Comparison of ENCODE assay signal across 8 mouse cellular contexts in the genomic region with DNA sequence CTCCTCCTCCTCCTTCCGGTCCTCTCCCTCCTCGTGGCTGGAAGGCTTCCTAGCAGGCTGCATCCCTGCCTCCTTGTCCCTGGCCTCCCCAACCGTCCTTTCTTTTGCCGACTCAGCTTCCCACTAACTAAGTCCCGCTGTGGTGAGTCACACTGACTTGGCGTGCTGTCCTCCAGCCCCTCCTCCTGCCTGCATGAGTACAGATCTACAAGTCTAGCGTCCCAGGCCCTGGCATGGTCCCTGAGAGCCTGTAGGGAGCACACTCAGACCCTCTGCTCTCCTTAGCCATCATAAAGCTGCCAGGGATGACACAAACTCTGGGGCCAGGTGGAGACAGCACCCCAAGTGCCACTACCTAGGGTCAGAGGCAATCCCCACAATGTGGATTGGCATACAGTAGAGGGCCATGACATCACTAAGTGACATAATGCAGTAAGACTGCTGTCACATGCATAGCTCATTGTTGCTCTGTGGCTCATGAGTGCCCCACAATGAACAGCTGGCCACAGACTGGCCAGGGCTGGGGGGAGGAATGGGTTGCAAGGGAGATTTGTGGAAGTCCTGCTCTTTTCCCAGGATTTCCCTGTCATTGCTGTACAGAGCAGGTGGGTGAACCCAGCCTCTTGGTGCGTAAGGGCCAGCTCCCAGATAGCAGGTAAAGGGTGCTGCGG. TPM values are rescaled to one million over a fixed set of nuclear protein-coding genes. Genes with fewer than 3 reads are reported as not detected.
DNase-seq lines count a peak whose midpoint lies in the region; ATAC-seq and TF ChIP-seq lines count a peak whose summit lies in the region.

No protein-coding gene starts in this region.

- TF ChIP-seq EP300 in heart, adult 2 months (IDR thresholded peaks at IDR 0.05; ENCODE audit: insufficient read depth, low read depth, low read length), result no peak

- intact Hi-C loops in heart, adult 2 months (cut with DNase I), result no loop called here

- H3K27me3 ChIP-seq in midbrain, embryonic 10.5 days (ENCODE audit: low read depth, poor library complexity, severe bottlenecking), result no peaks in the 10 kb centered on the region
- no peaks in the 10 kb centered on the region for H3K27me3 ChIP-seq in midbrain, embryonic 15.5 days (replicated peaks)
- H3K27me3 ChIP-seq in heart, adult 2 months (ENCODE audit: control insufficient read depth, insufficient read depth, low read length), result no peaks in the 10 kb centered on the region
- H3K27me3 ChIP-seq in forebrain, embryonic 13.5 days, result no peaks in the 10 kb centered on the region
- H3K27me3 ChIP-seq in midbrain, postnatal 0 days (ENCODE audit: insufficient read depth, low read length), result no peaks in the 10 kb centered on the region

- no peak for ATAC-seq in midbrain, embryonic 15.5 days (replicated peaks)
- ATAC-seq in cerebellum, adult (ENCODE audit: insufficient number of reproducible peaks, low FRiP score, low TSS enrichment), result no peak
- ATAC-seq in forebrain, embryonic 13.5 days, result no peak; the same call in 1 of the 2 replicates
- no peak for ATAC-seq in midbrain, postnatal 0 days (ENCODE audit: low FRiP score)

- no peak for TF ChIP-seq POLR2A in heart, adult 2 months (IDR thresholded peaks at IDR 0.05; ENCODE audit: insufficient read depth, low read depth, low read length)

- peak overlapping the region; percentile 9; the same call in 1 of the 2 replicates for H3K27ac ChIP-seq in midbrain, embryonic 10.5 days (replicated peaks)
- no peak overlapping the region for H3K27ac ChIP-seq in midbrain, embryonic 15.5 days
- no peak overlapping the region for H3K27ac ChIP-seq in heart, adult 2 months
- H3K27ac ChIP-seq in forebrain, embryonic 13.5 days, result no peak overlapping the region
- H3K27ac ChIP-seq in midbrain, postnatal 0 days (ENCODE audit: low read depth, low read length), result no peak overlapping the region

- no peak overlapping the region for H3K9ac ChIP-seq in midbrain, embryonic 15.5 days
- H3K9ac ChIP-seq in heart, adult 2 months (ENCODE audit: low read depth, low read length), result no peak overlapping the region
- H3K9ac ChIP-seq in forebrain, embryonic 13.5 days, result no peak overlapping the region
- no peak overlapping the region for H3K9ac ChIP-seq in midbrain, postnatal 0 days (replicated peaks; ENCODE audit: low read length, poor library complexity, severe bottlenecking)

- 0 out of 2 replicates have a peak, but pooled peaks cover under 1% of the 10 kb centered on the region for H3K36me3 ChIP-seq in midbrain, embryonic 10.5 days
- no peaks in the 10 kb centered on the region for H3K36me3 ChIP-seq in midbrain, embryonic 15.5 days (replicated peaks)
- H3K36me3 ChIP-seq in heart, adult 2 months (ENCODE audit: control insufficient read depth, insufficient read depth, low read length), result no peaks in the 10 kb centered on the region
- H3K36me3 ChIP-seq in forebrain, embryonic 13.5 days (ENCODE audit: poor library complexity, severe bottlenecking), result no peaks in the 10 kb centered on the region
- no peaks in the 10 kb centered on the region for H3K36me3 ChIP-seq in midbrain, postnatal 0 days (ENCODE audit: insufficient read depth, low read length)

- no peak for DNase-seq in midbrain, embryonic 10.5 days (ENCODE audit: low spot score)
- DNase-seq in adrenal gland, adult 8-10 months, result peak; percentile 74
- peak; percentile 48 to 50 for DNase-seq in heart, adult 2 months
- DNase-seq in kidney, postnatal 36 days, result peak; percentile 25 to 39
- DNase-seq in midbrain, postnatal 0 days (ENCODE audit: low spot score), result no peak

- H3K4me1 ChIP-seq in midbrain, embryonic 10.5 days, result no peaks in the 10 kb centered on the region
- no peaks in the 10 kb centered on the region for H3K4me1 ChIP-seq in midbrain, embryonic 15.5 days
- H3K4me1 ChIP-seq in heart, adult 2 months (ENCODE audit: control insufficient read depth, insufficient read depth, low read length), result no peaks in the 10 kb centered on the region
- no peaks in the 10 kb centered on the region for H3K4me1 ChIP-seq in forebrain, embryonic 13.5 days
- H3K4me1 ChIP-seq in midbrain, postnatal 0 days (ENCODE audit: insufficient read depth, low read length), result no peaks in the 10 kb centered on the region

- no peak for TF ChIP-seq CTCF in heart, adult 2 months (IDR thresholded peaks at IDR 0.05)
- TF ChIP-seq CTCF in midbrain, postnatal 0 days (IDR thresholded peaks at IDR 0.05), result no peak

- WGBS in midbrain, embryonic 10.5 days, result 82% methylated on average over 9 of the region's 9 CpGs
- WGBS in midbrain, embryonic 15.5 days, result 76% methylated on average over 9 of the region's 9 CpGs
- 61% methylated on average over 9 of the region's 9 CpGs for WGBS in heart, adult 2 months
- 80% methylated on average over 9 of the region's 9 CpGs for WGBS in forebrain, embryonic 13.5 days
- 72% methylated on average over 9 of the region's 9 CpGs for WGBS in midbrain, postnatal 0 days

- no peak overlapping the region for H3K4me2 ChIP-seq in midbrain, embryonic 15.5 days
- no peak overlapping the region for H3K4me2 ChIP-seq in forebrain, embryonic 13.5 days
- H3K4me2 ChIP-seq in midbrain, postnatal 0 days (ENCODE audit: low read depth, low read length, poor library complexity, severe bottlenecking), result no peak overlapping the region

- no peak overlapping the region for H3K4me3 ChIP-seq in midbrain, embryonic 10.5 days
- H3K4me3 ChIP-seq in midbrain, embryonic 15.5 days, result no peak overlapping the region
- no peak overlapping the region for H3K4me3 ChIP-seq in heart, adult 2 months
- no peak overlapping the region for H3K4me3 ChIP-seq in forebrain, embryonic 13.5 days
- H3K4me3 ChIP-seq in midbrain, postnatal 0 days (ENCODE audit: low read depth, low read length), result no peak overlapping the region

- H3K9me3 ChIP-seq in midbrain, embryonic 10.5 days (replicated peaks), result no peaks in the 10 kb centered on the region
- H3K9me3 ChIP-seq in midbrain, embryonic 15.5 days, result no peaks in the 10 kb centered on the region
- no peaks in the 10 kb centered on the region for H3K9me3 ChIP-seq in forebrain, embryonic 13.5 days (replicated peaks)
- no peaks in the 10 kb centered on the region for H3K9me3 ChIP-seq in midbrain, postnatal 0 days (ENCODE audit: low read length)

- no peaks in the 10 kb centered on the region for H3K79me2 ChIP-seq in heart, adult 2 months (replicated peaks; ENCODE audit: control insufficient read depth, insufficient read depth, low read length)

RNA-seq across cellular contexts. Expression of a gene that starts 28.1 kb away (rescaled TPM):
- polyA plus RNA-seq in midbrain, embryonic 10.5 days (2016; fragmentation: Nextera tagmentation; extraction: Ambion mirVana), result not detected in 2 replicates
- not detected in 2 replicates for polyA plus RNA-seq in midbrain, embryonic 15.5 days (2015; fragmentation: Nextera tagmentation; extraction: Ambion mirVana)
- 10 to 100 TPM; 18.5 to 49.4 (median 27.4) TPM for total RNA-seq in adrenal gland, adult 8-10 months (2022)
- under 1 TPM; 0.41 to 0.65 TPM for total RNA-seq in heart, adult 2 months (2021)
- 3.0 and 4.2 TPM in 2 replicates for polyA plus RNA-seq in heart, adult 2 months (2012; rRNA removed)
- not detected in 2 replicates for polyA plus RNA-seq in forebrain, embryonic 13.5 days (2015; fragmentation: Nextera tagmentation; extraction: Ambion mirVana)
- not detected in 2 replicates for total RNA-seq in midbrain, postnatal 0 days (2014; rRNA removed)
- not detected in 2 replicates for polyA plus RNA-seq in midbrain, postnatal 0 days (2015; fragmentation: Nextera tagmentation; extraction: Ambion mirVana)

RNA-seq across cellular contexts. Expression of a gene that starts 39.8 kb away (rescaled TPM):
- polyA plus RNA-seq in midbrain, embryonic 10.5 days (2016; fragmentation: Nextera tagmentation; extraction: Ambion mirVana), result not detected in 2 replicates
- not detected in 2 replicates for polyA plus RNA-seq in midbrain, embryonic 15.5 days (2015; fragmentation: Nextera tagmentation; extraction: Ambion mirVana)
- total RNA-seq in adrenal gland, adult 8-10 months (2022), result 10 to 100 TPM in 1 of 4 experiments, 1 to 10 TPM in 3; 6.4 to 14.0 (median 8.7) TPM
- 1 to 10 TPM; 2.7 to 3.6 TPM for total RNA-seq in heart, adult 2 months (2021)
- polyA plus RNA-seq in heart, adult 2 months (2012; rRNA removed), result 0.41 TPM in 1 of 2 replicates, not detected in the other
- not detected in 2 replicates for polyA plus RNA-seq in forebrain, embryonic 13.5 days (2015; fragmentation: Nextera tagmentation; extraction: Ambion mirVana)
- not detected in 2 replicates for total RNA-seq in midbrain, postnatal 0 days (2014; rRNA removed)
- not detected in 2 replicates for polyA plus RNA-seq in midbrain, postnatal 0 days (2015; fragmentation: Nextera tagmentation; extraction: Ambion mirVana)

RNA-seq across cellular contexts. Expression of a gene that starts 46.0 kb away (rescaled TPM):
- polyA plus RNA-seq in midbrain, embryonic 10.5 days (2016; fragmentation: Nextera tagmentation; extraction: Ambion mirVana), result not detected in 2 replicates
- polyA plus RNA-seq in midbrain, embryonic 15.5 days (2015; fragmentation: Nextera tagmentation; extraction: Ambion mirVana), result not detected in 2 replicates
- 1 to 10 TPM in 3 of 4 experiments, under 1 TPM in 1; 0.74 to 4.3 (median 2.8) TPM for total RNA-seq in adrenal gland, adult 8-10 months (2022)
- not detected for total RNA-seq in heart, adult 2 months (2021)
- polyA plus RNA-seq in heart, adult 2 months (2012; rRNA removed), result 0.73 TPM in 1 of 2 replicates, not detected in the other
- not detected in 2 replicates for polyA plus RNA-seq in forebrain, embryonic 13.5 days (2015; fragmentation: Nextera tagmentation; extraction: Ambion mirVana)
- total RNA-seq in midbrain, postnatal 0 days (2014; rRNA removed), result not detected in 2 replicates
- not detected in 2 replicates for polyA plus RNA-seq in midbrain, postnatal 0 days (2015; fragmentation: Nextera tagmentation; extraction: Ambion mirVana)

Comparison
In these comparisons a context has a peak if more than half of its experiments do, and no peak if none do; other contexts are left out.
1. DNase-seq: peak in adrenal gland, adult 8-10 months (single experiment), heart, adult 2 months (2 of 2) and kidney, postnatal 36 days (2 of 2); none in midbrain, embryonic 10.5 days (single experiment) and midbrain, postnatal 0 days (single experiment).